Mouse (Mus musculus) limb, embryonic 12.5 days (tissue): ENCODE measurements at regions not wholly inside any gene's neighbourhood (a gene's known extent, or its start where the extent isn't known, plus 50 kb on each side); places are given as distances from the start of the nearest gene placed in this dataset.

Source experiments
- ATAC-seq: fragments of 200-750 bp; cut with Nextera tagmentation; 2 replicates; pipeline ENCODE4 v1.8.0; 2017; ENCODE audit warnings: low read depth, moderate TSS enrichment; ENCODE audit not compliant: insufficient number of reproducible peaks, insufficient read depth, low FRiP score, low TSS enrichment
- H3K27ac ChIP-seq: fragments of 300-500 bp; sonication (generic); 2 replicates; pipeline ENCODE4 v1.5.1; 2016; ENCODE audit warnings: mild to moderate bottlenecking, moderate library complexity
- H3K27me3 ChIP-seq: fragments of 300-500 bp; sonication (generic); 2 replicates; pipeline ENCODE4 v1.6.1; 2016; ENCODE audit warnings: mild to moderate bottlenecking, moderate library complexity
- H3K36me3 ChIP-seq: fragments of 300-500 bp; sonication (generic); 2 replicates; pipeline ENCODE4 v1.6.1; 2016; ENCODE audit warnings: mild to moderate bottlenecking, moderate library complexity
- H3K4me1 ChIP-seq: fragments of 300-500 bp; sonication (generic); replicated peaks from 2 replicates; pipeline ENCODE4 v1.6.1; 2016
- H3K4me2 ChIP-seq: fragments of 300-500 bp; sonication (generic); 2 replicates; pipeline ENCODE4 v1.6.1; 2016; ENCODE audit warnings: mild to moderate bottlenecking, moderate library complexity
- H3K4me3 ChIP-seq: fragments of 300-500 bp; sonication (generic); replicated peaks from 2 replicates; pipeline ENCODE4 v1.5.1; 2016; ENCODE audit warnings: mild to moderate bottlenecking
- H3K9ac ChIP-seq: fragments of 300-500 bp; sonication (generic); replicated peaks from 2 replicates; pipeline ENCODE4 v1.6.1; 2016; ENCODE audit warnings: mild to moderate bottlenecking, moderate library complexity
- H3K9me3 ChIP-seq: fragments of 300-500 bp; sonication (generic); 2 replicates; pipeline ENCODE4 v1.6.1; 2016; ENCODE audit warnings: mild to moderate bottlenecking, moderate library complexity
- WGBS: fragments of 180-500 bp; shearing (Covaris S2); methylation state at CpG from one replicate; pipeline ENCODE4 v1.1.7; 2016; 5-methylcytosine and 5-hydroxymethylcytosine counted together

DNA sequence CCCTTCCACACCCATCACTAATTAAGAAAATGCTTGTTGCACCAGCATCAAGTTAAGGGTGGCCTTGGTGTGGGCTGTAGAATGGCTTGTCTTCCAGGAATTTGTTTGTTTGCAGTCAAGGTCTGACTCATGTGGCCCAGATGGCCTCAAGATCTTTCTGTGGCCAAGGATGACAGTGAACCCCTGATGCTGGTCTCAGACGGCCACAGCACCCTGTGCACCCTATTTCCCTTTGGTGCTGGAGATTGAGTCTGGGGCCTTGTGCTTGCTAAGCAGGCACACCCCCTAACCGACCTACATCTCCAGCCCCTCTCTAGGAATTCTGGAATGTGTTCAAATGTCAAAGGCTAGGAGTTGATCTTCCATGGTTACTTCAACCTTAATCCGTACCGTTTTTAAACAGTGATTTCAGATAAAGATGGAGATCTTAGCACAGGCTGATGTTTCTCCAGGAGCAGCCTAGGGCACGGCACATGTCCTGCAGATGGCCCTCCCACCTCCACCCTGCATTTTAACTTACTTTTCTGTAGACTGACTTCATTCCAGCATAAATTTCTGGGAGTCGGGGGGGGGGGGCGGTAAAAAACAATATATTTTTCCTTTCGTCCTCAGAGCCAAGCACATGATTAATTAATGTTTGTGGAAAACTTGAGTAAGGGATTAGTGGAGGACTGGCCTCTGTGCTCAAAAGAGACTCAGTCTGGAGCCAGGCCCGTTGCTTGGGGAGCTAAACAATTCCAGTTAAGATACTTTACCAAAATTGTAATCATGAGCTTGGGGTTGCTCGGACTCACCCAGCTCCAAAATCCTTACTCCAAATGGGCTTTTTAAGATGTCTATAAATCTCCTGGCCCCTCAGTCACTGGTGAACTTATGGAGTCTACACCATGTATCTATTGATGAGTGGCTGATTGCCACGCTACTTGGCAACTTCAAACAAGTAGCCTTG lies 95.0 kb upstream of the Supt20 start:
- H3K4me3 ChIP-seq: no peak overlapping the region
- no peak for ATAC-seq
- H3K9ac ChIP-seq: no peak overlapping the region
- no peaks in the 10 kb centered on the region for H3K9me3 ChIP-seq
- 77% methylated on average over 11 of the region's 11 CpGs for WGBS
- H3K4me1 ChIP-seq: no peaks in the 10 kb centered on the region
- H3K36me3 ChIP-seq: no peaks in the 10 kb centered on the region
- H3K27ac ChIP-seq: no peak overlapping the region
- no peaks in the 10 kb centered on the region for H3K27me3 ChIP-seq
- H3K4me2 ChIP-seq: no peak overlapping the region

DNA sequence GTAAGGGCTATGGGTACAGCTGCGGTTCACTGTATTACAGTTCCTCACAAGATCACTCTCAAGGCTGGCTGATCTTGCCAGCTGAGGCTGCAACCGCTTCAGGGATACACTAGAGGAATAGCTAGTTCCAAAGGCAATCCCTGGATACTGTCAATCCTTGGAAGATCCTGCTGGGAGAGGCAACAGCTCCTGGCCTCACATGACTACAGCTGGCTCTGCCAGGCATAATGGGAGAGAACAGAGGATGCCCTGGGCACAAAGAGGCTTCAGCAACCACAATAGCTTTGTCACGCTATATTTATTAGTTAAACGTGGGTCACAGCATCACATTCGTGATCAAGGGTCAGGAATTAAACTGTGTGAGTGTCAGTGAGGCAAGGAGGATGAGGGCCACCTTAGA lies 94.3 kb upstream of the Supt20 start:
- H3K4me1 ChIP-seq: no peaks in the 10 kb centered on the region
- H3K4me3 ChIP-seq: no peak overlapping the region
- no peak overlapping the region for H3K27ac ChIP-seq
- no peaks in the 10 kb centered on the region for H3K9me3 ChIP-seq
- no peaks in the 10 kb centered on the region for H3K27me3 ChIP-seq
- ATAC-seq: no peak
- 82% methylated on average over 5 of the region's 5 CpGs for WGBS
- no peaks in the 10 kb centered on the region for H3K36me3 ChIP-seq
- no peak overlapping the region for H3K9ac ChIP-seq
- H3K4me2 ChIP-seq: no peak overlapping the region

DNA sequence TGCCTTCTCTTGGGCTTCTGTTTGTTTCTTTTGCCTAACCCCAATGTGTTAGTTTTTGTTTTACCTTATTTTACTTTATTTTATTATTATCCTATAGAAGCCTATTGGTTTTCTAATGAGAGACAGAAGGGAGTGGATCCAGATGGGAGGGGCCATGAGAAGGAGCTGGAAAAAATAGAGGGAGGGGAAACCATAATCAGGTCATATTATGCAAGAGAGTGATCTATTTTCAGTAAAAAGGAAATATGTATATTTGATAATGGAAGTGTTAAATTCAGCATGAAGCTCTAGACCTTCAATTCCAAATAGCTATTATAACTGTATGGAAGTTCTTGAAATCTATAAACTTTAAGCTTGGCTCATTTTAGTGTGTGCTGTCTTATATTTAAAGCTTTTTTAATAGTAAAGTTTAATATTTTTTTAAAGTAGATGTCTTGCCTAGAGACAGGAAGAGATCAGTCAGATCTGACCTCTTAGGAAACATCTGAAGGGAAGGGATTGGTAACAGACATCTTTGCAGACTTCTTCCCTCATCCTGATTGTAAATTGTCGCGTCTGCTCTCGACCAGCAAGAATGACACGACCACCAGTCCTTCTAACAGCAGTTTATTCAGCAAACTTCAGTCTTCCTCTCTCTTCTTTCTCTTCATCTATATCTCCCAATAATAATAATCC lies 87.8 kb upstream of the Supt20 start:
- WGBS: 72% methylated on average over 4 of the region's 4 CpGs
- Histone ChIP-seq H3K9ac (no peak overlapping the region), H3K4me1 (no peaks in the 10 kb centered on the region), H3K27ac (no peak overlapping the region), H3K27me3 (no peaks in the 10 kb centered on the region), H3K4me2 (no peak overlapping the region), H3K9me3 (peaks cover 6% of the 10 kb centered on the region; the same call in 1 of the 2 replicates), H3K4me3 (no peak overlapping the region), H3K36me3 (no peaks in the 10 kb centered on the region)
- no peak for ATAC-seq

DNA sequence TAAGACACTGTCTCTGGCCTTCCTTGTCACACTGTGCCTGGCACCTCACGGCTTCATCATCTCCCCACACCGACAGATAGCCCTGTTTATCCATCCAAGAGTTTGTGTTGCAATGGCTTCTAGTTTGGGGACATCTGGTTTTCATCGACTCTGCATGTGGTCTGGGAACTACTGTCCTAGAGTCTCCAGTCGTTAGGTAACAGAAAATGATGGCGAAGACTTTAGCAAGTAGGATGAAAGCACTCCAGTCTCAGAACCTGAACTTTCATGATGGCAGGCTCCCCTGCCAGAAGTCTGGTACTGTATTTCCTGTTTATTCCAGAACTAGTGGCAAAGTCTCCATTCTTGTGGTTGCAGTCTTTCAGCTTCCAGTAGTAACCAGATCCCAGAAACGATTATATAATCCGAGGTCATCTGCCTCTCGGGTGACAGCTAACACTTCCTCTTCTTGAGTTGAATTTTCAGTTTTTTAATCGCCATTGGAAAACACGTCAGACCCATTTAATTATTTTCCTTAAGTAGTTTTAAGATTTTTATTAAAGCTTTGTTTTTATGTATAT lies 81.1 kb upstream of the Supt20 start:
- no peak overlapping the region for H3K27ac ChIP-seq
- 49% methylated on average over 10 of the region's 10 CpGs for WGBS
- no peaks in the 10 kb centered on the region for H3K27me3 ChIP-seq

DNA sequence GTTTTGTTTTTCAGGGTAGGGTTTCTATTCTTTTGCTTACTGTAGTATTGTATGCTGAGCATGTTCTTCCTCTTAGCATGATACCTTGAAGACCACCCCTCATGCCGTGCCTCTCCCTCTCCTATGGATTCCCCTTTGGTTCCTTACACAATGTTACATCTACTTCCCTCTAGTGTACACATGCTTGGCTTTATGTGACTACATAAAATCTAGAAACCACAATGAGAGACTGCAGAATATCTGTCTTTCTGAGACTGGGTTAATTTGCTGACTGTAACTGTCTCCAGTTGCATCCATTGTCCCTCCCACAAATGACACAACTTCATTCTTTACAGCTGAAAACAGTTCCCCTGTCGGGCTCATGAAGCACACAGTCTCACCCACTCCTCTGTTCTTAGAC lies 78.8 kb upstream of the Supt20 start:
- H3K4me2 ChIP-seq: no peak overlapping the region
- no peaks in the 10 kb centered on the region for H3K36me3 ChIP-seq
- H3K9ac ChIP-seq: no peak overlapping the region
- H3K9me3 ChIP-seq: no peaks in the 10 kb centered on the region
- WGBS: 72% methylated on average over 2 of the region's 2 CpGs
- ATAC-seq: no peak
- no peak overlapping the region for H3K4me3 ChIP-seq
- 0 out of 2 replicates have a peak, but pooled peaks cover 6% of the 10 kb centered on the region for H3K4me1 ChIP-seq
- no peak overlapping the region for H3K27ac ChIP-seq
- no peaks in the 10 kb centered on the region for H3K27me3 ChIP-seq

More for the DNA sequence above, 81.1 kb upstream of the Supt20 start:
- no peak for ATAC-seq
- Histone ChIP-seq H3K9ac (no peak overlapping the region), H3K36me3 (no peaks in the 10 kb centered on the region), H3K4me3 (no peak overlapping the region), H3K4me1 (0 out of 2 replicates have a peak, but pooled peaks cover 6% of the 10 kb centered on the region), H3K9me3 (peaks cover 5% of the 10 kb centered on the region; the same call in 1 of the 2 replicates), H3K4me2 (no peak overlapping the region)

DNA sequence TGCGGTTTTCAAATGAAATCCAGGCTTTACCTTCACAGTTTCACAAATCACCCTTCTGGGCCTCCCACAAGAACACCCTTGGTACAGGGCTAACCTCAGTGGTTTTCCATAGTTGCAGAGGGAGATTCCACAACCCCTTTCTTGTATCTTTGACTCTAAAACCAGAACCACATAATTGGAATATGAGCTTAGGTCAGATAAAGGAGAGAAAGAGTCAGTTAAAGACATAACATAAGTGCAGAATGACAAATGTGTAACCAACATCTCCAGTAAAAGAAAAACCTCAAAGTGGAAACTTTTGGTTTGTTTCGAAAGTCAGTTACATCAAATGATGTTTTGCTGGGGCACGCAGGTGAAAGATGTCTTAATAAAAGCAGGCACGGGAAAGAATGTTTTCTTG lies 75.3 kb upstream of the Supt20 start:
- Histone ChIP-seq H3K9ac (no peak overlapping the region), H3K4me2 (no peak overlapping the region), H3K4me3 (no peak overlapping the region), H3K27ac (no peak overlapping the region), H3K4me1 (no peaks in the 10 kb centered on the region), H3K9me3 (peaks cover 5% of the 10 kb centered on the region; the same call in 1 of the 2 replicates), H3K27me3 (no peaks in the 10 kb centered on the region), H3K36me3 (no peaks in the 10 kb centered on the region)
- 91% methylated on average over 4 of the region's 4 CpGs for WGBS
- no peak for ATAC-seq

DNA sequence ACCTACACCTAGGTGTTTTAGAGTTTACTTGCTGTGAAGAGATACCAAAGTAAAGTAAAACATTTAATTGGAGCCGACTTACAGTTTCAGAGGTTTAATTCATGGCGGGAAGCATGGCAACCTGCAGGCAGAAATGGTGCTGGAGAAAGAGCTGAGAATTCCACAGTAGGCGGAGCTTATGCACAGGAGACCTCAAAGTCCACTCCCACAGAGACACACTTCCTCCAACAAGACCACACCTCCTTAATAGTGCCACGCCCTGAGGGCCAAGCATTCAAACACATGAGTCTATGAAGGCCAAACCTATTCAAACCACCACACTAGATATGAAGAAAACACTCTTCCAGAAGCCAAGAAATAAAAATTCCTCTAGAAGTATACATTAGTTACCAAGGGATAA lies 74.3 kb upstream of the Supt20 start:
- H3K4me2 ChIP-seq: no peak overlapping the region
- no peak for ATAC-seq
- H3K36me3 ChIP-seq: no peaks in the 10 kb centered on the region
- 96% methylated on average over 4 of the region's 4 CpGs for WGBS
- H3K9ac ChIP-seq: no peak overlapping the region
- H3K27me3 ChIP-seq: no peaks in the 10 kb centered on the region
- no peaks in the 10 kb centered on the region for H3K4me1 ChIP-seq
- no peak overlapping the region for H3K4me3 ChIP-seq
- H3K27ac ChIP-seq: no peak overlapping the region
- peaks cover 5% of the 10 kb centered on the region; the same call in 1 of the 2 replicates for H3K9me3 ChIP-seq

DNA sequence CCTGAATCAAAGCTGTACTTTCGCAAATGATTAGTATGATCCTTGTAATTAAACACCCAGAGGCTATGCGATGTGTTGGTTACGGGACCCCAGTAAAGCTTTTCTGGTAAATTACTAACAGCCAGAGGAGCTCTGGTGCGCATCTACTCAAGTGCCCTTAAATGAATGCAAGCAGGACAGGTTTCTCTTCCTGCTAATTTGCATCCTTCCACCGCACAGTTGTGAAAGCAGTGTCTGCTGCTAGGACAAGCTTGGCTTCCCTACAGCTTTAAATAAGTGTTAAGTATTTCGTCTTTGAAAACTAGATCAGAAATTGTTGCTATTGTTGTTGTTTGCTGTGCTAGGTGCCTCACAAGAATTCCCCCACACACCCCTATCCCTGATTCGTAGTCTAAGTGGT lies 62.4 kb upstream of the Supt20 start:
- ATAC-seq: no peak
- Histone ChIP-seq H3K36me3 (no peaks in the 10 kb centered on the region), H3K9ac (no peak overlapping the region), H3K4me3 (no peak overlapping the region), H3K27ac (no peak overlapping the region), H3K9me3 (peaks cover 23% of the 10 kb centered on the region), H3K27me3 (no peaks in the 10 kb centered on the region), H3K4me2 (no peak overlapping the region), H3K4me1 (no peaks in the 10 kb centered on the region)
- 82% methylated on average over 7 of the region's 7 CpGs for WGBS

DNA sequence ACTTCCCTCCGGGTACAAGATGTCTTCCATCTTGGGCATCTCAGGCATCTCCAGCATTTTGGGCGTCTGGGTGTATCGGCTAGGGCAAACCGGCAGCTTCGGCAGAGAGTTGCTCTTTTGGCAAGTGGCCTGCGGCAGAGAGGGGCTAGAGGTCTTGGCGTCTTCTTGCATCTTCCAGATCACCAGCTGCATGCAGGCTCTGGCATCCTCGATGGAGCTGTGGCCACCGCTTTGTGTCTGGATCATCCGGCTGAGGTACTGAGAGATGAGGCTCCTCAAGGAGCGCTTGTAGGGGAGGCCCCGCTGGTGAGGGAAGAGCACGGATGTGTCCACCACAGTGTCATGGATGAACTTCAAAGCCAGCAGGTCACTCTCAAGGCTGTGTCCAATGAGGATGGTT lies 59.9 kb upstream of the Supt20 start:
- Histone ChIP-seq H3K9ac (no peak overlapping the region), H3K4me3 (no peak overlapping the region), H3K4me1 (no peaks in the 10 kb centered on the region), H3K27ac (no peak overlapping the region), H3K9me3 (peaks cover 23% of the 10 kb centered on the region), H3K36me3 (no peaks in the 10 kb centered on the region), H3K27me3 (no peaks in the 10 kb centered on the region), H3K4me2 (no peak overlapping the region)
- no peak for ATAC-seq
- 97% methylated on average over 13 of the region's 13 CpGs for WGBS

DNA sequence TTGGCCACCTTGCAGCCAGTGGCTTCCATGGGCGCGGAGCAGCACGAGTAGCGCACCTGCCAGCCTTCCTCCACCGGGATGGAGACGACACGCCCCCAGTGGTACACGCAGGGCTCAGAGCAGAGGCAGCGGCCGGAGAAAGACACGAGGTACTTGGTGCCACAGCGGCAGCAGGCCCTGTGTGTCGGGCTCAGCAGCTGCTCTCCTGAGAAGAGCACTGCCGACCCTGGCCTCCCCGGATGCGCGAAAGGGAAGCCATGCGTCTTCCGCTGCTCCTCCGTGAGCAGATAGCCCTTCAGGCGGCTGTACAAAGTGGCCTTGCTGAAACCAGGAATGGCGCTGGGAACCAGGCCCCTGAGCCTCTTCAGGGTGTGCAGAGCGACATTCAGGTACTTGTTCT lies 59.2 kb upstream of the Supt20 start:
- WGBS: 92% methylated on average over 23 of the region's 23 CpGs
- Histone ChIP-seq H3K36me3 (no peaks in the 10 kb centered on the region), H3K27me3 (no peaks in the 10 kb centered on the region), H3K4me3 (no peak overlapping the region), H3K9me3 (peaks cover 23% of the 10 kb centered on the region), H3K9ac (no peak overlapping the region), H3K4me1 (no peaks in the 10 kb centered on the region), H3K27ac (no peak overlapping the region), H3K4me2 (no peak overlapping the region)
- ATAC-seq: no peak

DNA sequence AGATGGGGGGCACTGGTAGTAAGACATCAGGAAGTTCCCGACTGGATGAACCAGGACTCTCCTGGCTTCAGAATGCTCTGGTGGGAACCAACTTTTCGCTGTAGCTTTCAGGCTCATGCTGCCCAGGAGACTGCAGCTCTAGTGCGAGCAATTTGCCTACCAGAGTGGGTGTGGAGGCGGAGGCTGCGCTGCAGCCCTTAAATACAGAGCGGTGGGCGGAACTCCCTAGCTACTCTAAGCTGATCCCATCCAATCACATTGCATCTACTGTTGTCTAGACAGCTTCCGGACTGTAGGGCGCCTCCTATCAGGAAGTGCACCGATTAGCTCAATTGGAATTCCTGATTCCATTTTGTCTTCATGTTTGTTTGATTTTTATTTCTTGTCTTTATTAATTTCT lies 58.2 kb upstream of the Supt20 start:
- ATAC-seq: no peak
- H3K4me2 ChIP-seq: no peak overlapping the region
- H3K4me3 ChIP-seq: no peak overlapping the region
- no peak overlapping the region for H3K9ac ChIP-seq
- no peaks in the 10 kb centered on the region for H3K27me3 ChIP-seq
- H3K36me3 ChIP-seq: no peaks in the 10 kb centered on the region
- 94% methylated on average over 10 of the region's 10 CpGs for WGBS
- no peak overlapping the region for H3K27ac ChIP-seq
- no peaks in the 10 kb centered on the region for H3K4me1 ChIP-seq
- H3K9me3 ChIP-seq: peaks cover 23% of the 10 kb centered on the region
